Mouse (Mus musculus): Measurements from ENCODE around the gene Gm42906.

Gene Gm42906

GRCm38 (mm10) chr5:151299576-151299975, 128.4 kb downstream of the Gm42906 start:
- no peak for DNase-seq (ENCODE audit: low spot score in 2 of 2)

- no peak for DNase-seq (ENCODE audit: low spot score in 2 of 2)
Measured at GRCm38 (mm10) chr5:151298371-151298770, 129.6 kb downstream of the Gm42906 start.

GRCm38 (mm10) chr5:151296244-151296643, 131.7 kb downstream of the Gm42906 start:
- DNase-seq (ENCODE audit: low spot score in 2 of 2): peak in 1 of 2 experiments; percentile 27

- DNase-seq (ENCODE audit: low spot score in 2 of 2): no peak
Measured at GRCm38 (mm10) chr5:151293591-151293990, 134.4 kb downstream of the Gm42906 start.

GRCm38 (mm10) chr5:151292310-151292709, 135.7 kb downstream of the Gm42906 start:
- DNase-seq (ENCODE audit: low spot score in 2 of 2): no peak

GRCm38 (mm10) chr5:151286331-151286730, 141.6 kb downstream of the Gm42906 start:
- DNase-seq (ENCODE audit: low spot score in 2 of 2): no peak

GRCm38 (mm10) chr5:151279531-151279930, 148.4 kb downstream of the Gm42906 start:
- DNase-seq (ENCODE audit: low spot score in 2 of 2): no peak

GRCm38 (mm10) chr5:151277927-151278326, 150.0 kb downstream of the Gm42906 start:
- no peak for DNase-seq (ENCODE audit: low spot score in 2 of 2)

GRCm38 (mm10) chr5:151275986-151276385, 152.0 kb downstream of the Gm42906 start:
- no peak for DNase-seq (ENCODE audit: low spot score in 2 of 2)

GRCm38 (mm10) chr5:151274265-151274664, 153.7 kb downstream of the Gm42906 start:
- no peak for DNase-seq (ENCODE audit: low spot score in 2 of 2)

GRCm38 (mm10) chr5:151270815-151271214, 157.1 kb downstream of the Gm42906 start:
- DNase-seq (ENCODE audit: low spot score in 2 of 2): no peak

GRCm38 (mm10) chr5:151266896-151267634, 160.9 kb downstream of the Gm42906 start:
- DNase-seq (ENCODE audit: low spot score in 2 of 2): no peak

GRCm38 (mm10) chr5:151261558-151261957, 166.4 kb downstream of the Gm42906 start:
- DNase-seq (ENCODE audit: low spot score in 2 of 2): no peak

- peak in 1 of 2 experiments; percentile 27 for DNase-seq (ENCODE audit: low spot score in 2 of 2)
Measured at GRCm38 (mm10) chr5:151252213-151252612, 175.8 kb downstream of the Gm42906 start.

GRCm38 (mm10) chr5:151251656-151252055, 176.3 kb downstream of the Gm42906 start:
- DNase-seq (ENCODE audit: low spot score in 2 of 2): no peak

- DNase-seq (ENCODE audit: low spot score in 2 of 2): no peak
Measured at GRCm38 (mm10) chr5:151248671-151249620, 179.0 kb downstream of the Gm42906 start.

GRCm38 (mm10) chr5:151248084-151248483, 179.9 kb downstream of the Gm42906 start:
- DNase-seq (ENCODE audit: low spot score in 2 of 2): no peak

- no peak for DNase-seq (ENCODE audit: low spot score in 2 of 2)
Measured at GRCm38 (mm10) chr5:151247115-151247875, 180.7 kb downstream of the Gm42906 start.

- no peak for DNase-seq (ENCODE audit: low spot score in 2 of 2)
Measured at GRCm38 (mm10) chr5:151246287-151246686, 181.7 kb downstream of the Gm42906 start.

- DNase-seq (ENCODE audit: low spot score in 2 of 2): no peak
Measured at GRCm38 (mm10) chr5:151245571-151245970, 182.4 kb downstream of the Gm42906 start.

GRCm38 (mm10) chr5:151238730-151239129, 189.2 kb downstream of the Gm42906 start:
- DNase-seq (ENCODE audit: low spot score in 2 of 2): no peak

GRCm38 (mm10) chr5:151236411-151236810, 191.6 kb downstream of the Gm42906 start:
- DNase-seq (ENCODE audit: low spot score in 2 of 2): no peak
